Mouse (Mus musculus) kidney, adult 2 months (tissue): Measurements from ENCODE around the gene 2310022A10Rik. TPM values are rescaled to one million over a fixed set of nuclear protein-coding genes. Genes with fewer than 3 reads are reported as not detected.

Experiments
- DNase-seq: peaks from one replicate; pipeline ENCODE4 v3.0.0; 2021
- H3K27ac ChIP-seq: fragments of 200-500 bp; 2 replicates; pipeline ENCODE4 v1.5.1; 2012; ENCODE audit warnings: low read depth, low read length, control low read depth, inconsistent platforms; ENCODE audit not compliant: insufficient read depth
- H3K27me3 ChIP-seq: fragments of 200-500 bp; replicated peaks from 2 replicates; pipeline ENCODE4 v1.6.1; 2012; ENCODE audit warnings: mild to moderate bottlenecking, moderate library complexity, low read length, inconsistent platforms; ENCODE audit not compliant: control insufficient read depth, insufficient read depth
- H3K36me3 ChIP-seq: fragments of 200-500 bp; 2 replicates; pipeline ENCODE4 v1.6.1; 2012; ENCODE audit warnings: mild to moderate bottlenecking, moderate library complexity, low read length, inconsistent platforms; ENCODE audit not compliant: control insufficient read depth, insufficient read depth
- H3K4me1 ChIP-seq: fragments of 200-500 bp; 2 replicates; pipeline ENCODE4 v1.6.1; 2011; ENCODE audit warnings: low read length; ENCODE audit not compliant: control insufficient read depth, insufficient read depth
- H3K4me3 ChIP-seq: fragments of 200-500 bp; 2 replicates; pipeline ENCODE4 v1.5.1; 2011; ENCODE audit warnings: mild to moderate bottlenecking, low read depth, low read length, control low read depth; ENCODE audit not compliant: insufficient read depth
- CTCF ChIP-seq: fragments of 200-500 bp; conservative IDR thresholded peaks from 2 replicates; pipeline ENCODE4 v1.5.1; 2011; ENCODE audit warnings: low read depth, mild to moderate bottlenecking, control low read depth, low read length, moderate library complexity, mixed read lengths; ENCODE audit not compliant: insufficient read depth, insufficient read length
- POLR2A ChIP-seq: fragments of 200-500 bp; IDR thresholded peaks from one replicate; pipeline ENCODE4 v1.6.1; 2011; ENCODE audit warnings: low read depth, low read length, control low read depth
- WGBS: fragments of 180-500 bp; shearing (Covaris S2); methylation state at CpG from one replicate; pipeline ENCODE4 v1.1.7; 2018; 5-methylcytosine and 5-hydroxymethylcytosine counted together
- polyA plus RNA-seq: library from polyadenylated mRNA; depleted of rRNA; stranded (reverse); fragments of >200 nt; gene quantifications from 2 replicates; pipeline ENCODE4 v1.2.3, GENCODE M21; 2012

2310022A10Rik gene
- polyA plus RNA-seq, 1 experiment: 19.3 TPM

DNA sequence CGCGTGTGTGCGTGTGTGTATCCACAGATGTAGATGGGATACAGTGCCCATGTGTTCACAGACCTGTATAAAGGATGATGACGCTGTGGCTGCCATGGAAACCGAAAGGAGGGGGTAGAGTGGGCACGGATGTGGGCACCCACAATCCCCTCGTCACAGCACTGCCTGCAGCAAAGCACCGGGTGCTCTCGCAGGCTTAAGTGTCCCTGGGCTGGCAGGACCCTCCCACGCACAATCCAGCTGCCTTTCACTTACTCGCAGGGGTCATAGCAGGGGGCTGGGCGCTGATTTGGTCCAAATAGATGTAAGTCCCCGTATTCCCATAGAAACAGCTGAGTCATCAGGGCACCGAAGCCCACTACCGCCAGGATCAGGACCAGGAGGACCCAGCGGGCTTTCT is 11.6 kb upstream of the 2310022A10Rik start:
- no peak for DNase-seq
- WGBS: 74% methylated on average over 16 of the region's 16 CpGs
- Histone ChIP-seq H3K4me3 (no peak overlapping the region), H3K27me3 (no peaks in the 10 kb centered on the region), H3K36me3 (no peaks in the 10 kb centered on the region), H3K27ac (no peak overlapping the region), H3K4me1 (no peaks in the 10 kb centered on the region)
- no peak for TF ChIP-seq CTCF
- no peak for TF ChIP-seq POLR2A

- DNase-seq: no peak
- no peaks in the 10 kb centered on the region for H3K36me3 ChIP-seq
- no peak overlapping the region for H3K4me3 ChIP-seq
- no peak overlapping the region for H3K27ac ChIP-seq
- 60% methylated on average over 5 of the region's 5 CpGs for whole genome bisulfite sequencing
- TF ChIP-seq POLR2A: no peak
- no peak for TF ChIP-seq CTCF
- H3K27me3 ChIP-seq: no peaks in the 10 kb centered on the region
- no peaks in the 10 kb centered on the region for H3K4me1 ChIP-seq
These were observed 11.1 kb upstream of the 2310022A10Rik start for GRCm38 (mm10) chr7:27541922-27542321.

DNA sequence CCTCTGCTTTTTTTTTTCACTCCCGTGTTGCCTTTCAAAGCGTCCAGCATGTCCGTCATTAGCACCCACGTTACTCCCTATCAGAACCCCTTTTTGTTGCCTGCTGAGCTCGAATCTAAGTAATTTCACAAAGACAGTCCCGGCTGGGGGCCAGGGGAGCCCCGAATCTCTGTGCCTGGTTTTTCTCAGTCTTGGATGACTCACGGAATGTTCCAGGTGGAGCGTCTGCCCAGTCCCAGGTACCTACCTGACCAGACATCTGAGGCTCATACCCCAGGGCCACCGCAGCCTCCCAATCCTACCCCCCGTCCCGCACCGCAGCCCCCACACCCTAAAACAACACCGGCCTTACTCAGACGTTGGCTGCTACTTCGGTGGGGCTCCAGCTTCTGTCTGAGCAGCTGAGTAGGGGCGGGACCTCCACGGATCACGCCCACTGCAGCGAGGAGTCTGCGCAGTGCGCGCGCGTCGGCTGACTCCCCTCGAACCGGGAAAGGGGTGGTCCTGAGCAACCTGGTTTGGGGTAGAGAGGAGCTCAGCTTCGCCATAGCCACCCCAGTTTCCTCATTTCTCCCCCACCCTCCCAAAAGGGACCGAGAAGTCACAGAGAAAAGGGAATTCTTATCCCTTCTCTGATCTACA is 10.5 kb upstream of the 2310022A10Rik start:
- H3K27ac ChIP-seq: no peak overlapping the region
- peak; percentile 78 for DNase-seq

GRCm38 (mm10) chr7:27543065-27543464 is 10.0 kb upstream of the 2310022A10Rik start:
- no peak overlapping the region for H3K4me3 ChIP-seq
- 30% methylated on average over 6 of the region's 6 CpGs for WGBS

More for the DNA sequence above, 10.5 kb upstream of the 2310022A10Rik start:
- no peak for TF ChIP-seq POLR2A
- no peak for TF ChIP-seq CTCF
- Histone ChIP-seq H3K4me1 (no peaks in the 10 kb centered on the region), H3K27me3 (no peaks in the 10 kb centered on the region), H3K4me3 (peak overlapping the region; percentile 55), H3K36me3 (no peaks in the 10 kb centered on the region)
- under 1% methylated on average over 30 of the region's 30 CpGs for WGBS

DNA sequence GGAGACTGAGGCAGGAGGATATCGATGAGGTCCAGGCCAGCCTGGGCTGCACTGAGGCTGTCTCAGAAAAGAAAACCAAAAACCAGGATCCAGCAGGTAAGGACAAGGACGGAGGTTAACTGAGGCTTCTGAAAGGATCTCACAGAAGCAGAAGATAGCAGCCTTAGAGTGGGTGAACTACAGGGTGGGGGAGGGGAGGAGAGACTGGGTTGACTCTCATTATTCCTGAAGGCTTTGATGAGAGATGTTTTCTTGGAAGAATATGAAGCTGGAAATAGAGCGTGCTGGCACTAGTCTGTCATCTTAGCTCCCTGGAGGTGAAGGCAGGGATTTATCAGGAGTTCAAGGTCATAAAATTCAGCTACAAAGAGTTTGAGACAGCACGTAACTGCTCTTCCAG is 9.2 kb upstream of the 2310022A10Rik start:
- 89% methylated on average over 4 of the region's 4 CpGs for WGBS
- Histone ChIP-seq H3K27me3 (no peaks in the 10 kb centered on the region), H3K4me3 (no peak overlapping the region), H3K27ac (no peak overlapping the region), H3K4me1 (no peaks in the 10 kb centered on the region), H3K36me3 (no peaks in the 10 kb centered on the region)
- DNase-seq: no peak
- no peak for TF ChIP-seq CTCF
- no peak for TF ChIP-seq POLR2A

More at GRCm38 (mm10) chr7:27543065-27543464, 10.0 kb upstream of the 2310022A10Rik start:
- no peaks in the 10 kb centered on the region for H3K36me3 ChIP-seq
- no peak for DNase-seq
- H3K27ac ChIP-seq: no peak overlapping the region
- no peak for TF ChIP-seq CTCF
- TF ChIP-seq POLR2A: no peak
- no peaks in the 10 kb centered on the region for H3K27me3 ChIP-seq
- H3K4me1 ChIP-seq: no peaks in the 10 kb centered on the region

DNA sequence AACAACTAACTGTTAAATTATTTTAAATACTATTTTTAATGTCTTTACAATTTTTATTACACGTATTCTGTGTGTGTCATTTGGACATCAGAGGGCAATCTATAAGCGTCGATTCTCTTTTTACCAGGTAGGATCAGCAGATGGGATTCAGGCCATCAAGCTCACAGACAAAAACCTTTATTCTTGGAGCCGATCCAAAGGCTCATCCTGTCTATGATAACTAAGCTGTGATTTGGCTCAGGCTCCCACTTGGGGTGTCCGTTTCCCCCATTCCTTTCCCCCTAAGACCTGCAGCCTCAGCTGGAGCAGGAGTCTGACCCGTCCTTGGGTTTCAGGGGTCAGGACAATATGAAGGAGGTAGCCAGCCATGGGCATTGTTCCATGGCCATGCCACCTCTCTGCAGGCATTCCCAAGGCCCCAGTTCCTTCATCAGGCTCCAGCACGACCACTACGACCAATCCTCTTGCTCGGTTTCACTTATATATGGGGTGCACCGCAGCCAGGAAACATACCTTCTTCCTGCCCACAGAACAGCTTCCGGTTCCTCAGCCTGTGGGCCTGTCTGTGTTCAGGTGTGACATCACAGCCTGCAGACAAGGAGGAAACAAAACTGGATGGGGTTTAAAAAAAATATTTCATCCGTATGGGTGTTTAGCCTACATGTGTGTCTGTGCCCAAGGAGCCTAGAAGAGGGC is 8.2 kb upstream of the 2310022A10Rik start:
- H3K4me1 ChIP-seq: no peaks in the 10 kb centered on the region
- DNase-seq: no peak
- H3K4me3 ChIP-seq: no peak overlapping the region
- TF ChIP-seq CTCF (no peak), POLR2A (no peak)
- no peak overlapping the region for H3K27ac ChIP-seq
- H3K27me3 ChIP-seq: no peaks in the 10 kb centered on the region
- 74% methylated on average over 12 of the region's 12 CpGs for WGBS
- no peaks in the 10 kb centered on the region for H3K36me3 ChIP-seq

DNA sequence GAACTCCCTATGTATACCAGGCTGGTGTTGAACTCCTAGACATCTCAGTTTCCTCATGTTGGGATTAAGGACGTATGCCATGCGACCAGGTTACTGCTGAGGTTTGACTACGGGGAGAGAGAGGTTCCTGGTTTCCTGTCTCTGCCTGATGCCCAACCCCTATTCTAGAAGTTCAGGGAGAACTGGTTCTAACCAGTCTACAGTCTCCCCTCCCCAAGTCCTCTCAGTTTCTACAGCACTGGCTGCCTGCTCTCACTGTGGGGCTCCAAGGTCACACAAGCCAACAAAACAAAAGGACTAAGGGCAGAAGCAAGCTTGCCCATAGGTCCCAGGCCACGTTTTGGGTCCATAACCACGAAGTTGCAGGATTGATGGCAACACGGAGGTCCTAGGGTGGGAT is 3.4 kb upstream of the 2310022A10Rik start:
- TF ChIP-seq POLR2A: no peak
- TF ChIP-seq CTCF: no peak
- 54% methylated on average over 6 of the region's 6 CpGs for WGBS
- Histone ChIP-seq H3K27me3 (no peaks in the 10 kb centered on the region), H3K4me1 (peaks cover 4% of the 10 kb centered on the region; the same call in 1 of the 2 replicates), H3K4me3 (no peak overlapping the region), H3K36me3 (no peaks in the 10 kb centered on the region), H3K27ac (peak overlapping the region; percentile 13; the same call in 1 of the 2 replicates)
- DNase-seq: peak; percentile 23
